Mouse (Mus musculus) kidney, embryonic 14.5 days (tissue): Measurements from ENCODE around the gene Gm2663. TPM values are rescaled to one million over a fixed set of nuclear protein-coding genes. Genes with fewer than 3 reads are reported as not detected.
"Not testable (repeated sequence)": the region's sequence is repeated elsewhere in the genome, so short reads cannot be mapped to it uniquely, and the experiment has no call there.

Experiments used
- ATAC-seq: fragments of 200-750 bp; cut with Nextera tagmentation; 2 replicates; pipeline ENCODE4 v1.8.0; 2017; ENCODE audit warnings: moderate number of reproducible peaks, mild to moderate bottlenecking, moderate TSS enrichment, moderate library complexity; ENCODE audit not compliant: low FRiP score, low TSS enrichment
- H3K27ac ChIP-seq: fragments of 300-500 bp; sonication (generic); 2 replicates; pipeline ENCODE4 v1.5.1; 2014; ENCODE audit warnings: low read depth, mild to moderate bottlenecking, low read length, moderate library complexity, mixed read lengths
- H3K27me3 ChIP-seq: fragments of 300-500 bp; sonication (generic); 2 replicates; pipeline ENCODE4 v1.6.1; 2014; ENCODE audit warnings: mild to moderate bottlenecking, low read length; ENCODE audit not compliant: control insufficient read depth, insufficient read depth
- H3K36me3 ChIP-seq: fragments of 300-500 bp; sonication (generic); 2 replicates; pipeline ENCODE4 v1.6.1; 2014; ENCODE audit warnings: low read length, mixed read lengths; ENCODE audit not compliant: control insufficient read depth, insufficient read depth
- H3K4me1 ChIP-seq: fragments of 300-500 bp; sonication (generic); 2 replicates; pipeline ENCODE4 v1.6.1; 2014; ENCODE audit warnings: low read length, mixed read lengths; ENCODE audit not compliant: control insufficient read depth, insufficient read depth
- H3K4me2 ChIP-seq: fragments of 300-500 bp; sonication (generic); replicated peaks from 2 replicates; pipeline ENCODE4 v1.6.1; 2014; ENCODE audit warnings: low read depth, mild to moderate bottlenecking, low read length
- H3K4me3 ChIP-seq: fragments of 300-500 bp; sonication (generic); 2 replicates; pipeline ENCODE4 v1.5.1; 2014; ENCODE audit warnings: mild to moderate bottlenecking, low read length
- H3K9ac ChIP-seq: fragments of 300-500 bp; sonication (generic); 2 replicates; pipeline ENCODE4 v1.6.1; 2014; ENCODE audit warnings: low read depth, mild to moderate bottlenecking, low read length, moderate library complexity
- H3K9me3 ChIP-seq: fragments of 300-500 bp; sonication (generic); 2 replicates; pipeline ENCODE4 v1.6.1; 2016; ENCODE audit warnings: low read length; ENCODE audit not compliant: control insufficient read depth
- WGBS: fragments of 180-500 bp; shearing (Covaris S2); extraction: QIAGEN DNeasy Blood & Tissue Kit; methylation state at CpG from one replicate; pipeline ENCODE4 v1.1.7; 2014; 5-methylcytosine and 5-hydroxymethylcytosine counted together
- polyA plus RNA-seq: library from polyadenylated mRNA; unstranded; fragments of >200 nt; fragmentation: Nextera tagmentation; extraction: Ambion mirVana; gene quantifications from 2 replicates; pipeline ENCODE4 v1.2.1, GENCODE M21; 2014

Gene Gm2663
- polyA plus RNA-seq, 1 experiment from 2014 or later = not detected

- no peak overlapping the region for H3K27ac ChIP-seq
- H3K9ac ChIP-seq = no peak overlapping the region
- H3K4me3 ChIP-seq = no peak overlapping the region
- H3K27me3 ChIP-seq = no peaks in the 10 kb centered on the region
- no peaks in the 10 kb centered on the region for H3K9me3 ChIP-seq
- no peak for ATAC-seq
- H3K36me3 ChIP-seq = no peaks in the 10 kb centered on the region
- H3K4me1 ChIP-seq = 0 out of 2 replicates have a peak, but pooled peaks cover 8% of the 10 kb centered on the region
- 90% methylated on average over 3 of the region's 3 CpGs for WGBS
- no peak overlapping the region for H3K4me2 ChIP-seq
Measured at GRCm38 (mm10) chr6:41030821-41031220, 31.5 kb upstream of the Gm2663 start.

DNA sequence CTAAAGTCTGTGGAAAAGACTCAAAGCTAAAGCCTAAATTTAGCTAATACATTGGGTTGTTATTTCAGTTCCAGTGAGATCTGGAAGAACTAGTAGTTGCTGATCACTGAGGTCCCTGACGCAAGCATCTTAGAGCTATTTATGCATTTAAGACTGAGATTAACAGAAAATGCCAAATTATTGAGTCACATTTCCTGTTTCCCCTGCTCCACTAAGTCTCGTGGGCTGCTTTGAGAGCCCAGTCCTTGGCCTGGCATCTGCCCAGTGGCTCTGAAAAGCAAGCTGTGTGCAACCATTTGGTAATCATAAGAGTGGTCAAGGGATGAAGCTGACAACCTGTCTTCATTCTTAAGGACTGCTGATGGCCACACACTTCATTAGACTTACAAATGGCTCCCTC is 27.8 kb upstream of the Gm2663 start:
- H3K27ac ChIP-seq = peak overlapping the region; percentile 1; the same call in 1 of the 2 replicates
- no peak for ATAC-seq

GRCm38 (mm10) chr6:41025873-41026650 is 26.8 kb upstream of the Gm2663 start:
- H3K27ac ChIP-seq = peak overlapping the region; percentile 56; the same call in 1 of the 2 replicates

More for the DNA sequence above, 27.8 kb upstream of the Gm2663 start:
- no peak overlapping the region for H3K4me2 ChIP-seq
- H3K9ac ChIP-seq = no peak overlapping the region
- no peaks in the 10 kb centered on the region for H3K27me3 ChIP-seq
- no peak overlapping the region for H3K4me3 ChIP-seq
- WGBS = 44% methylated on average over 2 of the region's 2 CpGs
- no peaks in the 10 kb centered on the region for H3K36me3 ChIP-seq
- H3K9me3 ChIP-seq = no peaks in the 10 kb centered on the region
- H3K4me1 ChIP-seq = 0 out of 2 replicates have a peak, but pooled peaks cover 8% of the 10 kb centered on the region

GRCm38 (mm10) chr6:41019140-41019539 is 19.9 kb upstream of the Gm2663 start:
- H3K27me3 ChIP-seq = no peaks in the 10 kb centered on the region
- 90% methylated on average over 2 of the region's 2 CpGs for WGBS
- H3K36me3 ChIP-seq = no peaks in the 10 kb centered on the region
- no peaks in the 10 kb centered on the region for H3K9me3 ChIP-seq
- H3K4me2 ChIP-seq = no peak overlapping the region
- H3K9ac ChIP-seq = no peak overlapping the region
- no peak overlapping the region for H3K4me3 ChIP-seq
- no peaks in the 10 kb centered on the region for H3K4me1 ChIP-seq
- H3K27ac ChIP-seq = no peak overlapping the region
- no peak for ATAC-seq

More at GRCm38 (mm10) chr6:41025873-41026650, 26.8 kb upstream of the Gm2663 start:
- Histone ChIP-seq H3K4me1 (0 out of 2 replicates have a peak, but pooled peaks cover 8% of the 10 kb centered on the region), H3K36me3 (no peaks in the 10 kb centered on the region), H3K27me3 (no peaks in the 10 kb centered on the region), H3K9me3 (no peaks in the 10 kb centered on the region), H3K4me3 (no peak overlapping the region), H3K9ac (no peak overlapping the region), H3K4me2 (no peak overlapping the region)
- 46% methylated on average over 2 of the region's 2 CpGs for WGBS
- ATAC-seq = peak; percentile 84

- 76% methylated on average over 2 of the region's 2 CpGs for WGBS
- no peak overlapping the region for H3K9ac ChIP-seq
- H3K27me3 ChIP-seq = no peaks in the 10 kb centered on the region
- no peaks in the 10 kb centered on the region for H3K9me3 ChIP-seq
- no peaks in the 10 kb centered on the region for H3K36me3 ChIP-seq
- no peak overlapping the region for H3K27ac ChIP-seq
- H3K4me2 ChIP-seq = no peak overlapping the region
- H3K4me3 ChIP-seq = no peak overlapping the region
- no peaks in the 10 kb centered on the region for H3K4me1 ChIP-seq
- no peak for ATAC-seq
Measured at GRCm38 (mm10) chr6:41018629-41019028, 19.4 kb upstream of the Gm2663 start.

DNA sequence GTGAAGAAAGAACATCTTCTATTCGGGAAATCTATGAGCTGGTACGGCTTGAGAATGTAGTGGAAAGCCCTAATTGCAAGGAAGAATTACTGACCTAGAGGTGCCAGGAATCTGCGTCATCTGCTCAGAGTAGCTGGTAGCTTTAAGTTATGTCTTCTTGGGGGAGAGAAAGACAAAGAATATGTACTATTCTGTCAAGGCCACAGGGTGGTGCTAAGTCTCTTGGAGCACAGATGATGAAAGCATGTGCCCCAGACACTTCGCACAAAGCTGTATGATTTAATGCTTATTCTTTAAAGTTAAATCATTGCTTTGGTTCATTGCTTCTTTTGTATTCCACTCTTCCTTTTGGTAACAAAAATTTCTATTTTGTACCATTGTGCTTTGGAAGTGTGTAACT is 15.8 kb upstream of the Gm2663 start:
- Histone ChIP-seq H3K9me3 (no peaks in the 10 kb centered on the region), H3K27me3 (no peaks in the 10 kb centered on the region), H3K27ac (no peak overlapping the region), H3K9ac (no peak overlapping the region), H3K4me3 (no peak overlapping the region), H3K4me1 (no peaks in the 10 kb centered on the region), H3K36me3 (no peaks in the 10 kb centered on the region), H3K4me2 (no peak overlapping the region)
- peak; percentile 80; the same call in 1 of the 2 replicates for ATAC-seq
- WGBS = 49% methylated on average over 4 of the region's 4 CpGs

GRCm38 (mm10) chr6:40964454-40964853 is 34.8 kb downstream of the Gm2663 start, which contains the start of gene 1810009J06Rik:
1810009J06Rik (plus strand) TSS chr6:40964754.
- not testable (repeated sequence) for H3K27me3 ChIP-seq, H3K36me3 ChIP-seq, H3K9me3 ChIP-seq, H3K9ac ChIP-seq, ATAC-seq, H3K27ac ChIP-seq, H3K4me1 ChIP-seq, H3K4me2 ChIP-seq, H3K4me3 ChIP-seq
- WGBS = 96% methylated on average over 2 of the region's 2 CpGs

- H3K27ac ChIP-seq = no peak overlapping the region
- no peaks in the 10 kb centered on the region for H3K27me3 ChIP-seq
- no peaks in the 10 kb centered on the region for H3K9me3 ChIP-seq
- no peak for ATAC-seq
- WGBS = 62% methylated on average over 2 of the region's 2 CpGs
- no peak overlapping the region for H3K9ac ChIP-seq
- H3K4me1 ChIP-seq = no peaks in the 10 kb centered on the region
- no peak overlapping the region for H3K4me2 ChIP-seq
- no peaks in the 10 kb centered on the region for H3K36me3 ChIP-seq
- no peak overlapping the region for H3K4me3 ChIP-seq
Measured at GRCm38 (mm10) chr6:40953716-40954115, 45.6 kb downstream of the Gm2663 start.

DNA sequence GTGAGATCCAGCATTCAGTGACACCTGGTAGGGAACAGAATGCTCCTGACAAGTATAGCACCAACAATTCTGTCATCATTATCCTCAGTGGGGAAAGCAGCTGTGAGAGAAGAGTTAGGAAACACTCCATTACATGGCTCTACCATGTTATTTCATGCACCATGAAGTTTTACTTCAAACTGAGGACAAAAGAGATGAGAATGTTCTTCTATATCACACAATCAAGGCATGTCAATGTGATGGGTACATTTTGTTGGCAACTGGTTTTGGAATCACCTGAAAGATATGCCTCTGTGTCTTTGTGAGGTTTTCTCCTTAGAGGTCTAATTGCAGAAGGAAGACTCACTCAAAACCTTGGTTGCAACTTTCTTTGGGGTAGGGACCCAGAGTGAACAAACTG is 47.5 kb downstream of the Gm2663 start, which contains the start of gene Gm4744:
TSS of gene Gm4744 (minus strand) at position 101 of the 400 bp plus-strand sequence.
- no peaks in the 10 kb centered on the region for H3K36me3 ChIP-seq
- H3K4me2 ChIP-seq = no peak within 1 kb of the TSS
- ATAC-seq = no peak
- no peak within 1 kb of the TSS for H3K4me3 ChIP-seq
- H3K4me1 ChIP-seq = no peaks in the 10 kb centered on the region
- no peak within 1 kb of the TSS for H3K27ac ChIP-seq
- no peak within 1 kb of the TSS for H3K9ac ChIP-seq
- no peaks in the 10 kb centered on the region for H3K27me3 ChIP-seq
- H3K9me3 ChIP-seq = no peaks in the 10 kb centered on the region
